Mouse (Mus musculus): ENCODE results near the gene Krtap3-3.

GRCm38 (mm10) chr11:99562580-99562979, 11.9 kb upstream of the Krtap3-3 start:
- TF ChIP-seq GATA1 (IDR thresholded peaks at IDR 0.05; ENCODE audit: low read length): no peak
- no peak for TF ChIP-seq TAL1 (IDR thresholded peaks at IDR 0.05; ENCODE audit: low read length)
